Mouse (Mus musculus): ENCODE results near the gene Retreg1. TPM values are rescaled to one million over a fixed set of nuclear protein-coding genes. Genes with fewer than 3 reads are reported as not detected.

Gene Retreg1
- polyA plus RNA-seq, 1 experiment = 15.5 TPM

DNA sequence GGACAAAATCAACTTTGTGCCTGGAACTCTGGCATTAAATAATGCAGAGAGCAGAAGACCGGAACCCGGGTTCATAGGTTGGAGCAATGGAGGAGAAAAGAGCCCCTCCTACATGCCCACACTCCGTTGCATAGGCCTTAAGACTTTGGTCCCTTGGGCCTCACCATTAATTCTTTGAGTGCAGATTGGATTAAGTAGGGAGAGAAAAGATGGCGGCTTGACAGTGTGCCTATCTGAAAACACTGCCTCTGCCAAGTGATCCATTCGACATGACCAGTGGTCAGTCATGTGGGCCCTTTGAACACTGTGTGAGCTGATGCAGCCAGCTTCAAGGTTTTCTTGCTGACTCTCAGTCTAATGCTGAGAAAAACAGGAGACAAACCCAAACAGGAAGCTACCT is 87.7 kb downstream of the Retreg1 start:
- TF ChIP-seq POLR2A (IDR thresholded peaks at IDR 0.05; ENCODE audit: borderline replicate concordance, extremely low read depth, low read depth, low read length) (no peak), CTCF (IDR thresholded peaks at IDR 0.05; ENCODE audit: insufficient read depth, low read length) (no peak)
- H3K4me3 ChIP-seq (replicated peaks; ENCODE audit: extremely low read depth, low read depth, low read length) = no peak overlapping the region
- peaks cover 9% of the 10 kb centered on the region for H3K4me1 ChIP-seq (ENCODE audit: control insufficient read depth, insufficient read depth, low read length)
- 93% methylated on average over 5 of the region's 5 CpGs for WGBS
- no peak for DNase-seq

DNA sequence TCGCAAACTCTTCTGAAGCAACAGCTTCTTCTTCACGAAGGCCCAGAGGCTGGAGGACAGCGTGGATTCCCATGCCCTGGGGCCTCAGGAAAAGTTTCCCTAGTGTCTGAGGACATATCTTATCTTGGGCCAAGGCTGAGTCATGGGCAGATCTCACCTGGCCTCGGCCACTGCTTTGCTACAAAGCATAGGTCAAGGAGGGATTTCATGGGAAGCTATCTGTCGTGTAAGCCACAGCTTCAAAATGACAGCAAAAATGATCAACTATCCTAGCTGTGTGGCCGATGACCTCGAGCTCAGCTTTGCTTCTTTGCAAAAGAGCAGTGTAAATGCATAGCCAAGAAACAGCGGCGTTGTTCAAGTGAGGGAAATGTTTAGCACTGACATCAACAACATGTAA is 89.5 kb downstream of the Retreg1 start:
- no peak overlapping the region for H3K4me3 ChIP-seq (replicated peaks; ENCODE audit: extremely low read depth, low read depth, low read length)
- no peak for DNase-seq
- 51% methylated on average over 9 of the region's 9 CpGs for WGBS
- TF ChIP-seq POLR2A (IDR thresholded peaks at IDR 0.05; ENCODE audit: borderline replicate concordance, extremely low read depth, low read depth, low read length) = no peak
- no peak for TF ChIP-seq CTCF (IDR thresholded peaks at IDR 0.05; ENCODE audit: insufficient read depth, low read length)
- H3K4me1 ChIP-seq (ENCODE audit: control insufficient read depth, insufficient read depth, low read length) = peaks cover 9% of the 10 kb centered on the region

DNA sequence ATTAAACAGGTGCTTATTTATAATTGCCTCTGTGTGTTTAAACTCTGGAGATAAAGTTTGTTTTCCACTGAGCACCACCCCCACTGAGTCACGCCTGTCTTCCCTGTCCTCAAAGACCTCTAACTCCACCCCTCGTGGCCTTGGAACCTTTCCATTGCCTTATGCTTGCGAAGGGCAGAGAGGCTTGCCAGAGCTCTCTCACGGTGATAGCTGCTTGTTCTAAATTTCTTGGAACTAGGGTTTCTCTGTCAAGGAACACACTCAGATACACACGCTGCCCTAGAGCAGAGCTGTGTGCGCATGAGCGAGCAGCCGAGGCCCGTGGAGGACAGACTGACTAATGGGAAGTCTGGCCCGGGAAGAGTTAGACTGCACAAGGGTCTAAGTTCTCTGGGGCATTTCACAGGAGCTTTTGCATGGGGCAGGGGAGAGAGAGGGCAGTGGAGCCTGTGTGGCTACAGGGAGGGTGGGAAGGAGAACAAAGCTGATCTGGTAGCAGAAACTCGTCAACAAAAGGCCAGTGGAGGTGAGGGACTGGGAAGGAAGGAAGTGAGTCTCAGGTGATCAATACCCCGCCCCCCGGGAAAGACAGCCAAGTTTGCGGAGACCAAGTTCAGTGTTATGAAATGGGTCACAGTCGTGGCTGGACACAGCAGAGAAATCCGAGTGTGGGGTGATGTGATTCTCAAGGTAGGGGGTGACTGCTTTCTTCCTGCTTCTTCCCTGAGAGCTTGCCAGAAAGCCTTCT is 90.1 kb downstream of the Retreg1 start:
- H3K4me3 ChIP-seq (replicated peaks; ENCODE audit: extremely low read depth, low read depth, low read length) = peak overlapping the region; percentile 14
- WGBS = 18% methylated on average over 16 of the region's 16 CpGs
- TF ChIP-seq POLR2A (IDR thresholded peaks at IDR 0.05; ENCODE audit: borderline replicate concordance, extremely low read depth, low read depth, low read length) (no peak; the same call in 1 of the 2 replicates), CTCF (IDR thresholded peaks at IDR 0.05; ENCODE audit: insufficient read depth, low read length) (no peak)
- peak; percentile 77 for DNase-seq
- H3K4me1 ChIP-seq (ENCODE audit: control insufficient read depth, insufficient read depth, low read length) = peaks cover 9% of the 10 kb centered on the region

DNA sequence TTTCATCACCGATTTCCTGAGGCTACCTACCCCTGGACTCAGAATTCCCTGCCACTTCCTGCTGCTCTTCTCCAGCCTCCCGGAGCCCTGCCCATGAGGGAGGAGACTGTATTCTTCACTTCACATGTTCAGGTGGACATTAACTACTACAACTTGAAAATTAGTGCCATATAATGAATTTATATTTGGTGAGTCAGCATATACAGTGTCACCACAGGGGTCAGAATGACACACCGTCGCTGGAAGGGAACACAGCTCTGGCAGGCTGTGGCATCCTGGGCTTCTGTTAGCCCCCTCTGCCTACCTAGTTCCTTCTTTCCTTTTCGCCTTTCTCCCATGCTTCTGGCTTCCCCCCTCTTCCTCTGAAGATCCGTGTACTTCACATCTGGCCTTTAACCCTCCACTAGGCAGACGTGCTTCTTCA is 90.7 kb downstream of the Retreg1 start:
- no peak for TF ChIP-seq CTCF (IDR thresholded peaks at IDR 0.05; ENCODE audit: insufficient read depth, low read length)
- no peak for TF ChIP-seq POLR2A (IDR thresholded peaks at IDR 0.05; ENCODE audit: borderline replicate concordance, extremely low read depth, low read depth, low read length)
- DNase-seq = no peak
- H3K4me3 ChIP-seq (replicated peaks; ENCODE audit: extremely low read depth, low read depth, low read length) = no peak overlapping the region
- 49% methylated on average over 7 of the region's 7 CpGs for WGBS
- H3K4me1 ChIP-seq (ENCODE audit: control insufficient read depth, insufficient read depth, low read length) = peaks cover 9% of the 10 kb centered on the region

GRCm38 (mm10) chr15:25934411-25934810 is 91.4 kb downstream of the Retreg1 start:
- peaks cover 9% of the 10 kb centered on the region for H3K4me1 ChIP-seq (ENCODE audit: control insufficient read depth, insufficient read depth, low read length)
- 88% methylated on average over 7 of the region's 7 CpGs for WGBS
- TF ChIP-seq CTCF (IDR thresholded peaks at IDR 0.05; ENCODE audit: insufficient read depth, low read length) = no peak
- TF ChIP-seq POLR2A (IDR thresholded peaks at IDR 0.05; ENCODE audit: borderline replicate concordance, extremely low read depth, low read depth, low read length) = no peak

DNA sequence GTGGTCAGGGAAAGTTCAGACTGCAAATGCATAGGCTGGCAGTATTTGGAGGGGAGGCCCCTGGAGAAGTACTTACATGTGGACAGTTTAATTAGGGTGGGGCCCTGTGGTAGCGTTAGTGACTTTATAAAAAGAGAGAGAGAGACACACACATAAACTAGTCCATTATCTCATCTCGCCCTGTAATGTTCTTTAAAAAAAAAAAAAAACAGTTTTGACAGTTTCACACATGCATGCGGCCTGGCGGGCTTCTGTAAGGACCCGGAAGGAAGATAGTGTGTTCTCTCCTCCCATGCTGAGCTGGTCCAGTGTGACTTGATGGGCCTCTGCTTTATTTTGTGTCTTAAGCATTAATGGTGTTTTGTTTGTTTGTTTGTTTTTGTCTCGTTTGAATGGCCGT is 95.5 kb downstream of the Retreg1 start:
- TF ChIP-seq POLR2A (IDR thresholded peaks at IDR 0.05; ENCODE audit: borderline replicate concordance, extremely low read depth, low read depth, low read length) = no peak
- no peak for TF ChIP-seq CTCF (IDR thresholded peaks at IDR 0.05; ENCODE audit: insufficient read depth, low read length)
- Histone ChIP-seq H3K4me3 (replicated peaks; ENCODE audit: extremely low read depth, low read depth, low read length) (no peak overlapping the region), H3K4me1 (ENCODE audit: control insufficient read depth, insufficient read depth, low read length) (peaks cover 2% of the 10 kb centered on the region; the same call in 1 of the 2 replicates)
- WGBS = 85% methylated on average over 7 of the region's 7 CpGs
- DNase-seq = no peak

More at GRCm38 (mm10) chr15:25934411-25934810, 91.4 kb downstream of the Retreg1 start:
- H3K4me3 ChIP-seq (replicated peaks; ENCODE audit: extremely low read depth, low read depth, low read length) = no peak overlapping the region
- no peak for DNase-seq

DNA sequence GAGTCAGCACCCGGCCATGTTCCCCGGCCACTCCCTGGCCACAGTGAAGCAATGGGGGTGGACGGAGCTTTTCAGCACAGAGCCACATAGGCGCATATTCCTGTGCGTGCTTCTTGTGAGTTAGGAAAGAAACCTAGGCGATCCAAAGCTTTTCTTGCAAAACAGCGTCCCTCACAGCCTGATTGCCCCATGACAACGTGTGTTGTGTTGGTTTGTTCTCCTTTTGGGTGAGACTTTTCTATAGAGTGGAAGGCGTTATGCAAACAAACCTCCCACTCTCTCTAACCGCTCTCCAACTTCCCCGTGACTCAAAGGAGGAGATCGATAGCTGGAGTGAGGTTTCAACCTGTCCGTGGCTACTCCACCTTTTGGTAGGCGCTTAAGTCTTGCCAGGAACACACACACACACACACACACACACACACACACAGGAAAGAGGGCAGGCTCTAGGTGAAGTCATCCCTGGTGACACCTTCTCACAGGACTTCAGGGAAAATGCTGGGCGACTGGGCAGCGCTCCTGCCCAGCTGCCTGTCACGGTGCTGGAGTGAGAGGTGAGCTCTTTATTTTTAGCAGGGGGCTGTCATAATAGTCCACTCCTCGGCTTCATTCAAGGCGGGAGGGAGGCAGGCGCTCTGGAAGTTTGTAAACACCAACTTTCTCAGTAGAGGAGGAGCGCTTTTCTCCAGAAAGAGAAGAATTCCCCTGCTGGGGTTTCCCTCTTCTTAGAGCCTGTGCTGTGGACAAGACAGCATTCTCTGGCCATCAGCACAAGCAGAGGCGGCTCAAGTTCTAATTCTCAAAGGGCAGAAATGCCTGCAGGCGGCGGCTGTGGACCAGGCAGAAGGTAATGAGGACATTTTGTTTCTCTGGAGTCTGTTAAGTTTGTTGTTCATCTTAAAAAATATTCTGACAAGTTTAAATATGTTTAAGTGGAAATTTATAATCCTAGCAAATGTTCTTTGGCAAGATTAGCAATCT is 97.7 kb downstream of the Retreg1 start:
- 30% methylated on average over 24 of the region's 24 CpGs for WGBS
- peak; percentile 52 for DNase-seq
- H3K4me1 ChIP-seq (ENCODE audit: control insufficient read depth, insufficient read depth, low read length) = peaks cover 4% of the 10 kb centered on the region
- H3K4me3 ChIP-seq (replicated peaks; ENCODE audit: extremely low read depth, low read depth, low read length) = peak overlapping the region; percentile 38
- TF ChIP-seq POLR2A (IDR thresholded peaks at IDR 0.05; ENCODE audit: borderline replicate concordance, extremely low read depth, low read depth, low read length) (no peak), CTCF (IDR thresholded peaks at IDR 0.05; ENCODE audit: insufficient read depth, low read length) (no peak)

- 72% methylated on average over 11 of the region's 11 CpGs for WGBS
- no peak for TF ChIP-seq CTCF (IDR thresholded peaks at IDR 0.05; ENCODE audit: insufficient read depth, low read length)
- no peak for TF ChIP-seq POLR2A (IDR thresholded peaks at IDR 0.05; ENCODE audit: borderline replicate concordance, extremely low read depth, low read depth, low read length)
- Histone ChIP-seq H3K4me1 (ENCODE audit: control insufficient read depth, insufficient read depth, low read length) (peaks cover 4% of the 10 kb centered on the region), H3K4me3 (replicated peaks; ENCODE audit: extremely low read depth, low read depth, low read length) (no peak overlapping the region)
- DNase-seq = no peak
Measured at GRCm38 (mm10) chr15:25941514-25941913, 98.5 kb downstream of the Retreg1 start.

GRCm38 (mm10) chr15:25942415-25942814 is 99.4 kb downstream of the Retreg1 start:
- WGBS = 66% methylated on average over 4 of the region's 4 CpGs
- no peak overlapping the region for H3K4me3 ChIP-seq (replicated peaks; ENCODE audit: extremely low read depth, low read depth, low read length)
- TF ChIP-seq CTCF (IDR thresholded peaks at IDR 0.05; ENCODE audit: insufficient read depth, low read length) = no peak
- no peak for TF ChIP-seq POLR2A (IDR thresholded peaks at IDR 0.05; ENCODE audit: borderline replicate concordance, extremely low read depth, low read depth, low read length)
- no peak for DNase-seq
- H3K4me1 ChIP-seq (ENCODE audit: control insufficient read depth, insufficient read depth, low read length) = peaks cover 6% of the 10 kb centered on the region
